Mouse (Mus musculus) layer of hippocampus, adult 9-11 months (tissue): ENCODE measurements around the gene Nynrin.

Source experiments
- DNase-seq: peaks from one replicate; pipeline ENCODE4 v3.0.0; 2022

The Nynrin gene

GRCm38 (mm10) chr14:55853621-55854285 is at the start of gene Nynrin:
Nynrin (plus strand) TSS chr14:55854010.
- no peak for DNase-seq

GRCm38 (mm10) chr14:55814885-55815284 is 38.9 kb upstream of the Nynrin start:
- DNase-seq, result peak; percentile 57

DNA sequence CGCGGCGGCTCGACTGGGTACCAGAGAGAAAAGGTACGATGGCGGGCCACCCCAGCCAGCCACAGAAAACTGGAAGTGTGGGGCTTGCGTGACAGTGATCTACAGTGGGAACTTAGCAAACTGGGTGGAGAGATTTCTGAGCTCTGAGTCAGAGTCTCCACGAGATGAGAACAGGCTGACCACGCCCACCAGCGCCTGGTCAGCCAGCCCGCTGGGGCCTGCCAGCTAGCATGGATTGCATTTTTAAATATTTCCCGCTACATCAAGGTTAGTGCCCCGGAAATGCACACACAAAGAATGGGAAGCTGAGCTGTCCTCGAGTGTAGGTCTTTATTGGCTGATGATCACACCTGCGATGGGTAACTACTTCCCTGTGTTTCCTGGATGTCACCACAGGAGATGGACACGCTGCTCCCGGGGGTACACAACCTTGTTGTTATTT is 38.5 kb upstream of the Nynrin start:
- DNase-seq, result no peak

DNA sequence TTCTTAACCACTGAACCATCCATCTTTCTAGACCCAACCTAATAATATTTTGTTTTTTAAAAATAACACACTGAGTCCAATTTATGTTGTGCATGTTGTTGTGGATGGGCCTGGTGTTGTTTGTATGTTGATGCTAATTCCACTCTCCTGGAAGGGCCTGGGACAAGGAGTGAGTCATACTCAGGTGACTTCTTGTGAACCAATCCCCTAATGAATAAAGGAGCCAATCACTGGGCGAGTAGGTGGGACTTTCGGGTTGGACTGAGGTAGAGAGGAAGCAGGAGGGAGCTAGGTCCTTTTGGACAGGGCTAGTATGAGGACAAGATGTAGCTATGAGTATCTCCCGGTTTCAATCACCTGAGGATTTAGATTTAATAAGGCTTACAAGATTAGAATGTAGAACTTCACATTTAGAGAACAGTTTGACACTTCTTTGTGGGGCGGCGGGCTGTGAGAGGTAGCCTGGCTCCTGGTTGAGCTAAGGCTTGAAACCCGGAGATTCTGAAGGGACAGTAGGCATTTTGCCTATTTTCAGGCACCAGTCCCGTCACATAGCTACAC is 33.9 kb upstream of the Nynrin start:
- no peak for DNase-seq

DNA sequence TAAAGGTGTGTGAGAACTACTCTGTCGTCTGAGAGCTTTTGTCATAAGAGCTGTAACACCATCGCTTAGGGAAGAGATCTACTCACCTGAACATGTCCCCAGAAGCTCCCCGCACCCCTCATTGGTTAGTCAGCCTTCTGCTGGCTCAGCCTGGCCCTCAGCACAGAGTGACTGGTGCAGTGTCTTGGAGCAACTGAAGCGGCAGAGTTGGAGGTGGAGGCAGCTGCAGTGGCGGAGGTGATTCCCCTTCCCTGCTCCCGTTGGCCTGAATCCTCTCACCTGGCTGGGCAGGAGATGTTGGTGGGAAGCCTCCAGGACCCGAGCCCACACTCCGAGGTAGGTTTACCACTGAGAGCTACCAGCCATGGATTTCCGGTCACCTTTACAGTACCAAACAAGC is 33.2 kb upstream of the Nynrin start:
- DNase-seq, result no peak

DNA sequence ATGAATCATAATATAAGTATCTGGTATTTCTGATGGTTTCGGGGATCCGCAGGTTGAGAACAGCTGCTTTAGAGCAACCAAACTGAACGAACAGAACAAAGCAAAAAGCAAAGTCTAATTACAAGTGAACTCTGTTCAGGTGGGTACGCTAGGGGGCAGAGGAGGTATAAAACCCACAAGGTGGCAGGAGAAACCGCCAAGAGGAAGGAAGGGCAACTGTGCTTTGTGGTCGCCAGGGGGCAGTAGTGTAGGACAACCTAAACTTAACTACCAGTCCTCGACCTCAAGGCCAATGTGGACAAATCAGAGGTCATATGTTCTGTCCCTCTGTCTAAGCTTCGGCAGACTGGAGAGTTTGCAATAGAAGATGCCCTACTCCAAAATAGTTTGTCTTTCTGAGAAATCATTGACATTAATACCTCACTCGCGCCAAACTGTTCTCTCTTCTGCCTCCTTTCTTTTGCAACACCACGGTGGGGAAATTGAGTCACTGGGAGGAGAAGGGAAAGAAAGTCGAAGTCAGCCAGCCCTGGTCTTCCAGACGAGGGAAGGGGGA is 31.3 kb upstream of the Nynrin start:
- peak; percentile 43 for DNase-seq

- DNase-seq, result no peak
These were observed 30.6 kb upstream of the Nynrin start, which contains the start of gene Nfatc4 for GRCm38 (mm10) chr14:55822991-55823762. Nfatc4 (plus strand) TSS chr14:55823144.

DNA sequence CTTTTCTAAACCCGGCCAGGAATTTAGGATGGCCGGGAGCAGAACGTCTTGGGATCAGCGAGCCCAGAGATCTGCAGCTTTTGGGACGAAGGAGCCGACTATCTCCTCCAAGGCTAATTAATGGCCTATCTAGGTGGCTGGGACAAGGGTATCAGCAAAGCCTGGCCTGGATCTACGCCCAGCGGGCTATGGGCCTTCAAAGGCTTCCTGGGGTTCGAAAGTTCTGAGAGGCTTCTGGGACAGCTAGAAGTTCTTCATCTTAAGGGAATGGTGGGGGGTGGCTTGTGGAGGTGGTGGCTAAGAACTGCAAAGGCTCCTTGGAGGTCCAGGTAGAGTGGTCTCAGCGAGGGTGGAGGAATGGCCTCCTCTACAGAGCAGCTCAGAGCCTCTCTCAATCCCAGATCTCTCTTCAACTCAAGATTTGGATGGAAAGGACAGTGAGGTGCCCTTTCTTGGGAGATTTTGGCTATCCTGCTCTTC is 29.8 kb upstream of the Nynrin start:
- DNase-seq, result no peak

DNA sequence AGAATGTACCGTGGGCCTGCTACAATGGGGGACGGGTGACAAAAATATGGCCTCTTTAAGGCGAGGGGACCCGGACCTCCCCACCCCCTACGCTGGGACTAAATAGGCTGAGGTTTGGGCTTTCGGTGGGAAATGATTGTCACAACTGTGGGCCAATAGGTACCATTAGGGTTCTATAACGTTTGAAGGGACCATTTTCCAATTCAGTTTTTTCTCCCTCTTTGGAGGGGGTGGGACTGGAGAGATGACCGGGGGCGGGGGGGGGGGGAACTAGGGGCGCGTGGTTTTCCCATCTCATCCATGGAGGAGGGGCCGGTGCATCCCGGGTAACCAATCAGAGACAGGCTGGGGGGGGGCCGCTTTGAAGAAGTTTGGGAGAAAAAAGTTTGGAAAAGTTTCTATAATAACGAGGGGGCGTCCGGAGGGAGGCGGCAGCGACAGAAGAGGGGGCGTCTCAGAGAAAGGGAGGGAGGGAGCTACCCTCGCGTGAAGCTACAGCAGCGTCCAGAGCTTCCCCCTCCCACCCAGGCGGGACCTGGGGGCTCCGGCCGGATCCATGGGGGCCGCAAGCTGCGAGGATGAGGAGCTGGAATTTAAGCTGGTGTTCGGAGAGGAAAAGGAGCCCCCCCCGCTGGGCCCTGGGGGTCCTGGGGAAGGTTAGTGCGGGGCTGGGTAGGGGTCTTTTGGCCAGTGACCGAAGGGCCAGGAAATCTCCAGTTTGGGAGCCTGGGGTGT is 29.2 kb upstream of the Nynrin start:
- DNase-seq, result no peak

DNA sequence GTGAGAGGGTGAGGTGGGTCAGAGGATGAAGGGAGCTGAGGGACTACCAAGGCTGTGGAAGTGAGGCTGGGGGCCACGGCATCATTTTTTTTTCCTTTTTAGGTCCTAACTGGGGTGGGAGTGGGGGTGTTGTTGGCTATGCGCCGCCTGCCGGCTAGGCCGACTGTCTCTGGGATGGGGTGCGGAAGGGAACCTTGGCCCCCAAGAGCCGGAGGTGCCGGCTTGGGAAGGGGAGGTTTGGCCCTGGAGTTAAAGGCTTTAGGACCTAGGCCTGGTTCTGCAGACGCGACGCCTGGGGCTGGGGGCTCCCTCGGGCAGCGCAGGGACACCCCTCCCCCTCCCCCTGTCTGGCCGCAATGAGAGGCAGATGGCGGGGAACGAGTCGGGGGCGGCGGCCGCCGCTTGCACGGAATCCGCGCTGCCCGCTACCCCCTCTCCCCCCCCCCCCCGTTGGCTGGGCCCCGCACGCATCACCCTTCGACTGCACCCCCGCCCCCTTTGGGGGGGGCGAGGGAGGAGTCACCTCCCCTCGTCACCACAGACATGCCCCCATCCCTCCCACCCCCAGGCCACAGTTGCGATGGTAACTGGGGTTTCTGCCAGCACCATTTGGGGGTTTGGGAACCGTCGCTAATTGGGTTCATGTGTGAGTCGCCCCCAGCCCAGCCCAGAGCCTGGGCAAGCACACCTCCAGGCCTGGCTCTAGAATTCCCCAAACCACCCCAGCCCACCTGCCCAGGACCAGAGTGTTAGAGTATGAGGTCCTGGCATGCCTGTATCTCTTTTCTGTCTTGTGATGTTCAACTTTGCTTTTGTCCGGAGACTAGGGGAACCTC is 28.4 kb upstream of the Nynrin start:
- DNase-seq, result no peak

GRCm38 (mm10) chr14:55826142-55826541 is 27.7 kb upstream of the Nynrin start:
- no peak for DNase-seq

GRCm38 (mm10) chr14:55826551-55827340 is 27.1 kb upstream of the Nynrin start:
- no peak for DNase-seq

- DNase-seq, result no peak
These were observed 25.0 kb upstream of the Nynrin start for GRCm38 (mm10) chr14:55828716-55829263.

DNA sequence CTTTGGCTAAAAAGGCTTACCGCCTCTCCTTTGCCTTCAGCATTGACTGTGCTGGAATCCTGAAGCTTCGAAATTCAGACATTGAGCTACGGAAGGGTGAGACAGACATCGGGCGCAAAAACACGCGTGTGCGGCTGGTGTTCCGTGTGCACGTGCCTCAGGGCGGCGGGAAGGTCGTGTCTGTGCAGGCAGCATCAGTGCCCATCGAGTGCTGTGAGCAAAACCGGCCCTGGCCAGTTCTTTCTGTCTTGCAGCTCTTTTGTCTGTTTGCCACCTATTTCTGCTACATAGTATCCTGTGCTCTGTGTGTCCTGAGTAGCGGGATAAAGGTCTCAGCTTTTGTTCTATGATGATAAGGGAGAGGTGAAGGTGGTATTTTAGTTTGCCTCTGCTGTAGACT is 24.0 kb upstream of the Nynrin start:
- no peak for DNase-seq

GRCm38 (mm10) chr14:55830331-55830730 is 23.5 kb upstream of the Nynrin start:
- DNase-seq, result no peak

- DNase-seq, result no peak
These were observed 20.7 kb upstream of the Nynrin start for GRCm38 (mm10) chr14:55833126-55833525.

- DNase-seq, result no peak
These were observed 18.8 kb upstream of the Nynrin start for GRCm38 (mm10) chr14:55834808-55835533.

- no peak for DNase-seq
These were observed 15.5 kb upstream of the Nynrin start for GRCm38 (mm10) chr14:55838312-55838711.

GRCm38 (mm10) chr14:55838740-55839139 is 15.1 kb upstream of the Nynrin start:
- DNase-seq, result no peak

- DNase-seq, result no peak
These were observed 12.9 kb upstream of the Nynrin start for GRCm38 (mm10) chr14:55840853-55841366.
